Mouse (Mus musculus): ENCODE data around the gene Egfl7.

DNA sequence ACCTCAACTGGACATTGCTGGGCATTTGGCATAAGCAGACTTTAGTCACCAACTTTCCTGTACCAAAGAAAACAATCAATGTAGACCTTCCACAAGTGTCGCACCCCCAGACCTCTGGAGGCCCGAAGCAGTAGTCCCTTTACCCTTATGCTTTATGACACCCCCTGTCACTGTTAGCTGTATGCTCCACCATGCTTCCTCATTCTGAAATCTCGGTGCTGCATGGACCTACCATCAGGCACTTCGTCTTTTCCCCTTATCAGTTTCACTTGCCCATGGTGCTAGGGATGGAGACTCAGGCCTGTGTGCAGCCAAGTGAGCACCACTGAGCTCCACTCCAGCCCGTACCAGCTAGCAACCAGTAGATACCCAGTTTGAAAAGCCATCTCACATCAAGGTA is 58.2 kb downstream of the Egfl7 start:
- TF ChIP-seq CTCF (IDR thresholded peaks at IDR 0.05) (no peak), POLR2A (IDR thresholded peaks at IDR 0.05; ENCODE audit: insufficient read depth, low read depth, low read length) (no peak)
